Mouse (Mus musculus) heart, embryonic 14.5 days (tissue): ENCODE data around the gene Retreg3. TPM values are rescaled to one million over a fixed set of nuclear protein-coding genes. Genes with fewer than 3 reads are reported as not detected.

Experiments used
- ATAC-seq: fragments of 200-750 bp; cut with Nextera tagmentation; 2 replicates; pipeline ENCODE4 v1.8.0; 2017; ENCODE audit warnings: low read depth, moderate TSS enrichment; ENCODE audit not compliant: insufficient number of reproducible peaks, insufficient read depth, low FRiP score
- H3K27ac ChIP-seq, 2 experiments: fragments of 200-500 bp in 1 of 2; fragments of 300-500 bp in 1 of 2; sonication (generic) in 1 of 2; replicated peaks in 1 of 2; 2 replicates each; pipeline ENCODE4 v1.5.1; 2012 to 2014; ENCODE audit warnings: low read depth in 2 of 2, low read length in 2 of 2, control low read depth in 1 of 2, mild to moderate bottlenecking in 1 of 2, mixed read lengths in 1 of 2; ENCODE audit not compliant: control insufficient read depth in 1 of 2, insufficient read depth in 1 of 2
- H3K27me3 ChIP-seq: fragments of 300-500 bp; sonication (generic); 2 replicates; pipeline ENCODE4 v1.6.1; 2014; ENCODE audit warnings: mild to moderate bottlenecking, low read length, control low read depth; ENCODE audit not compliant: control insufficient read depth, insufficient read depth
- H3K36me3 ChIP-seq: fragments of 300-500 bp; sonication (generic); 2 replicates; pipeline ENCODE4 v1.6.1; 2014; ENCODE audit warnings: mild to moderate bottlenecking, control low read depth, low read length, mixed read lengths; ENCODE audit not compliant: control insufficient read depth, insufficient read depth
- H3K4me1 ChIP-seq, 2 experiments: fragments of 200-500 bp in 1 of 2; fragments of 300-500 bp in 1 of 2; sonication (generic) in 1 of 2; 2 replicates each; pipeline ENCODE4 v1.6.1; 2012 to 2014; ENCODE audit warnings: low read length in 2 of 2, control low read depth in 1 of 2, mixed read lengths in 1 of 2; ENCODE audit not compliant: control insufficient read depth in 2 of 2, insufficient read depth in 2 of 2
- H3K4me2 ChIP-seq: fragments of 300-500 bp; sonication (generic); 2 replicates; pipeline ENCODE4 v1.6.1; 2014; ENCODE audit warnings: mild to moderate bottlenecking, low read length
- H3K4me3 ChIP-seq, 2 experiments: fragments of 200-500 bp in 1 of 2; fragments of 300-500 bp in 1 of 2; sonication (generic) in 1 of 2; 2 replicates each; pipeline ENCODE4 v1.5.1; 2012 to 2014; ENCODE audit warnings: low read length in 2 of 2, mild to moderate bottlenecking in 2 of 2, control low read depth in 1 of 2, low read depth in 1 of 2, moderate library complexity in 1 of 2; ENCODE audit not compliant: control insufficient read depth in 1 of 2, insufficient read depth in 1 of 2
- H3K9ac ChIP-seq: fragments of 300-500 bp; sonication (generic); 2 replicates; pipeline ENCODE4 v1.6.1; 2014; ENCODE audit warnings: mild to moderate bottlenecking, low read length
- H3K9me3 ChIP-seq: fragments of 300-500 bp; sonication (generic); 2 replicates; pipeline ENCODE4 v1.6.1; 2016; ENCODE audit warnings: low read length, control low read depth; ENCODE audit not compliant: control insufficient read depth
- WGBS: fragments of 180-500 bp; shearing (Covaris S2); extraction: QIAGEN DNeasy Blood & Tissue Kit; methylation state at CpG from one replicate; pipeline ENCODE4 v1.1.7; 2014; 5-methylcytosine and 5-hydroxymethylcytosine counted together
- polyA plus RNA-seq: library from polyadenylated mRNA; unstranded; fragments of >200 nt; fragmentation: Nextera tagmentation; extraction: Ambion mirVana; gene quantifications from 2 replicates; pipeline ENCODE4 v1.2.1, GENCODE M21; 2014

The Retreg3 gene
- polyA plus RNA-seq, 1 experiment from 2014 or later = 8.0 TPM

DNA sequence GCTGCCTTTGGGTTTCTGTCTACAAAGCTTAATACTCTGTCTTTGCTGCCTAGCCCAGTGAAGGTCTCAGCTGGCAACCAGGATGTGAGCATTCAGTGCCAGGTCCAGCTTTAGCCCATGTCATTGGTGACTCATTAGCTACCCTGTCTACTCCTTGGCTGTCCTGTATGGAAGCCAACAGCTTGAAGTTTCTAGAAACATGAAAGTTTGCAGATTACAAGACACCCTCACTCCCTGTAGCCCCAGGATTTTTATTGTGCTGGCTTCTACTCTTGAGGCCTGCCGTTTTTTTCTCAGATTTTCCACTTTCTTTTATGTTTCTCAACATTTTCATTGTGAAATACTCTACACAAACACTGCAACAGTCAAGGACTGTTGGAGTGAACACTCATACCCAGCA, 29.8 kb downstream of the Retreg3 start:
- Histone ChIP-seq H3K27me3 (no peaks in the 10 kb centered on the region), H3K4me2 (no peak overlapping the region), H3K9me3 (no peaks in the 10 kb centered on the region), H3K36me3 (peaks cover 64% of the 10 kb centered on the region), H3K4me3 (no peak overlapping the region), H3K27ac (no peak overlapping the region), H3K9ac (no peak overlapping the region), H3K4me1 (peaks cover 13 to 21% of the 10 kb centered on the region in 2 experiments)
- 88% methylated on average over 1 of the region's 1 CpGs for WGBS
- ATAC-seq = no peak

GRCm38 (mm10) chr11:101087682-101088055, 32.0 kb downstream of the Retreg3 start:
- Histone ChIP-seq H3K27ac (peak overlapping the region; percentile 11 to 80; a peak in 3 of 4 replicates), H3K4me2 (peak overlapping the region; percentile 90), H3K36me3 (peaks cover 59% of the 10 kb centered on the region), H3K4me3 (peak overlapping the region; percentile 69), H3K4me1 (peaks cover 15 to 22% of the 10 kb centered on the region in 2 experiments), H3K9ac (peak overlapping the region; percentile 82), H3K9me3 (no peaks in the 10 kb centered on the region), H3K27me3 (no peaks in the 10 kb centered on the region)
- ATAC-seq = no peak
- 11% methylated on average over 8 of the region's 8 CpGs for WGBS

DNA sequence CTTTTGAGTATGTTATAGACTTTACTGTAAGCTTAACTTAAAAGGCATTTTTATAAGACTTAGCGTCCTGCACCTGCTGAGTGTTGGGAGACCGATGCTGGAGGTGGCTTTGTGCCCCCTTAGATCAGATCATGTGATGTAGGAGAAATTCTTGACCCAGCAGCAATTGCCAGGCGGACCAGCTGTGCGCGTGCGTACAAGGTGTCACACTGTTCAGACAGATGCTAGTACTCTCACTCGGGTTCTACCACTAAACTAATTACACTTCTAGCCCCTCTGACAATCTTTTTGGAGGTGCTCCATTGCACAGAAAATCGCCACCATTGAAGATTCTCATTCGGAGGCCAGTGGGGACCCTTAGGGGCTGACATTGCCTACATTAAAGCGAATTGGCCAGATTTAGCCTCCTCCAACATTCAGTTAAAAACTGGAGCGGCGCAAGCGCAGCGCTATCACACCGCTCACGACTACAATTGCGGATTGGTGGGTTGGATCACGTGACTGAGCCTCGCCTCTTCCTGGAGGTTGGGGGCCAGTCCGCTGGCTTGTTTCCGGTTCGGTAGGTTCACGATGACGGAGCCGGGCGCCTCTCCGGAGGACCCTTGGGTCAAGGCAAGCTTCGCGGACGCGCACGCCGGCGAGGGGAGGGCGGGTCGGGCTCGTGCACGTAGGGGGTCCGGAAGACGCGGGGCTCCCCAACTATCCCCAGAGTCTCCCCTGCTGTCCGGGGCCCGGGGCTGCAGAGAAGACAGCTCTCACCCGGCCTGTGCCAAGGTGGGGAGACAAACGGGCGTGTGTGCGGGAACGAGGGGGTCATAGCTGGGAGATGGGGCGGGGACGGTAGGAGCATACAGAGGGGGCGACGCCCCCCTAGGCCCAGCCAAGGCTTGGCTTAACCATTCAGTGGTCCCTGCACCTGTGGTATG, 32.7 kb downstream of the Retreg3 start, which contains the start of gene Mlx:
Gene Mlx, plus strand, starts transcription at position 522 of the 926 bp plus-strand sequence.
- Histone ChIP-seq H3K4me1 (peaks cover 16 to 22% of the 10 kb centered on the region in 2 experiments), H3K9me3 (no peaks in the 10 kb centered on the region)

DNA sequence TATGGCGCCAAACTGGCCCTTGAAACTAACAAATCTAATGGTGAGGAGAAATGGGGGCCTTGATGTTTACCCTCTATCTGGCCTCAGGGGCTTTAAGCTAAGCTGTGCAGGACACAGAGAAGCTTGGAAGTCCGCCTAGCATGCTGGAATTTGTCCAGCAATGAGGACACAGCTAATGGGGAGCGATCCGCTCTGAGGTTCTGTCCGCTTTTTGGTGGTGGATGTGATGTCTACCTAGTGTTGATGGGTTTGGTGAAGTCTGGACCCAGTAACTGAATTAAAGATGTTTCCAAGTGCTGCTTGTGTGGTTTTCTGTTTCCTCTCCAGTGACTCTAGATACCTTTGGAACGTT, 33.4 kb downstream of the Retreg3 start:
- H3K4me1 ChIP-seq = peaks cover 20 to 22% of the 10 kb centered on the region in 2 experiments
- WGBS = 75% methylated on average over 6 of the region's 6 CpGs

More for the DNA sequence above, 32.7 kb downstream of the Retreg3 start, which contains the start of gene Mlx:
- Histone ChIP-seq H3K4me3 (peak within 1 kb of the TSS; percentile 69), H3K27ac (peak within 1 kb of the TSS; percentile 80 to 81), H3K36me3 (peaks cover 52% of the 10 kb centered on the region), H3K4me2 (peak within 1 kb of the TSS; percentile 90), H3K9ac (peak within 1 kb of the TSS; percentile 82), H3K27me3 (no peaks in the 10 kb centered on the region)
- 1% methylated on average over 52 of the region's 52 CpGs for WGBS
- ATAC-seq = peak; percentile 75

DNA sequence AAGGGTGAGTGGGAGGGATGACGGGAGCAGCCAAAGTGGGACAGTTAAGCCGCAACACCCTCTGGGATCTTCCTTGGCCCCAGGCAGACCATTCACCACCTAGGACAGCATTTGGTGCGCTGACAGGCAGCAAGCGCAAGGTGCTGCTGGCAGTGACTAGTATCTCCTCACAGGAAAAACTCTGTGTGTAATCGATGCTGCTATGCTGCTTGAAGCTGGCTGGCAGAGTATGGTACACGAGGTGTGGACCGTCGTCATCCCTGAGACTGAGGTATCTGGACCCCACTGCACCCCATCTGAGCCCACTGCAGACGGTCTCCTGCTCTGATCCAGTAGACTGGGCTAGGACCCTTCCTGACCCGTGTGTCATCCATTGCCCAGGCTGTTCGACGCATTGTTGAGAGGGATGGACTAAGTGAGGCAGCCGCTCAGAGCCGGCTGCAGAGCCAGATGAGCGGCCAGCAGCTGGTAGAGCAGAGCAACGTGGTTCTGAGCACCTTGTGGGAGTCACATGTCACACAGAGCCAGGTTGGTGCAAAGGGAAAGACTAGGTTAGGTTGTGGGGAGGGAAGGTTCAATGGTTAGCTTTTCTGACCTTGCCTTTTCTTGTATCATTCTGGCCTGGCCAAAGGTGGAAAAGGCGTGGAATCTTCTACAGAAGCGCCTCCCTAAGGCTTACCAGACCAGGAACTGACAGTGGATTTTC, 33.9 kb downstream of the Retreg3 start:
- Histone ChIP-seq H3K27ac (no peak overlapping the region), H3K9ac (no peak overlapping the region), H3K4me1 (peaks cover 20 to 22% of the 10 kb centered on the region in 2 experiments), H3K36me3 (peaks cover 40% of the 10 kb centered on the region), H3K27me3 (peaks cover 5% of the 10 kb centered on the region; the same call in 1 of the 2 replicates), H3K4me2 (no peak overlapping the region), H3K9me3 (no peaks in the 10 kb centered on the region), H3K4me3 (no peak overlapping the region)
- no peak for ATAC-seq
- 89% methylated on average over 18 of the region's 18 CpGs for WGBS

More for the DNA sequence above, 33.4 kb downstream of the Retreg3 start:
- Histone ChIP-seq H3K27ac (peak overlapping the region; percentile 80 to 81), H3K9me3 (no peaks in the 10 kb centered on the region), H3K4me2 (peak overlapping the region; percentile 90), H3K36me3 (peaks cover 45% of the 10 kb centered on the region), H3K4me3 (peak overlapping the region in 1 of 2 experiments; percentile 69; a peak in 2 of 4 replicates), H3K9ac (peak overlapping the region; percentile 82), H3K27me3 (no peaks in the 10 kb centered on the region)
- ATAC-seq = no peak

GRCm38 (mm10) chr11:101084811-101085210, 34.9 kb downstream of the Retreg3 start:
- Histone ChIP-seq H3K9me3 (no peaks in the 10 kb centered on the region), H3K9ac (no peak overlapping the region)
- ATAC-seq = no peak

GRCm38 (mm10) chr11:101084246-101084645, 35.4 kb downstream of the Retreg3 start:
- H3K36me3 ChIP-seq = peaks cover 25% of the 10 kb centered on the region
- H3K27ac ChIP-seq = no peak overlapping the region
- no peaks in the 10 kb centered on the region for H3K9me3 ChIP-seq
- H3K4me2 ChIP-seq = no peak overlapping the region
- WGBS = 83% methylated on average over 14 of the region's 14 CpGs
- H3K9ac ChIP-seq = no peak overlapping the region; the same call in 1 of the 2 replicates
- H3K4me1 ChIP-seq = peaks cover 20 to 29% of the 10 kb centered on the region in 2 experiments
- H3K4me3 ChIP-seq = no peak overlapping the region
- ATAC-seq = no peak
- H3K27me3 ChIP-seq = peaks cover 20% of the 10 kb centered on the region

More at GRCm38 (mm10) chr11:101084811-101085210, 34.9 kb downstream of the Retreg3 start:
- Histone ChIP-seq H3K27me3 (peaks cover 14% of the 10 kb centered on the region), H3K36me3 (peaks cover 30% of the 10 kb centered on the region), H3K27ac (no peak overlapping the region), H3K4me1 (peaks cover 20 to 23% of the 10 kb centered on the region in 2 experiments), H3K4me2 (no peak overlapping the region), H3K4me3 (no peak overlapping the region)
- WGBS = 91% methylated on average over 12 of the region's 12 CpGs
